Mouse (Mus musculus) lung, postnatal 36 days (tissue): ENCODE measurements around the gene Cypt1.

Source experiments
- DNase-seq: peaks from one replicate; pipeline ENCODE4 v3.0.0; 2022; ENCODE audit warnings: mixed read lengths

The Cypt1 gene

DNA sequence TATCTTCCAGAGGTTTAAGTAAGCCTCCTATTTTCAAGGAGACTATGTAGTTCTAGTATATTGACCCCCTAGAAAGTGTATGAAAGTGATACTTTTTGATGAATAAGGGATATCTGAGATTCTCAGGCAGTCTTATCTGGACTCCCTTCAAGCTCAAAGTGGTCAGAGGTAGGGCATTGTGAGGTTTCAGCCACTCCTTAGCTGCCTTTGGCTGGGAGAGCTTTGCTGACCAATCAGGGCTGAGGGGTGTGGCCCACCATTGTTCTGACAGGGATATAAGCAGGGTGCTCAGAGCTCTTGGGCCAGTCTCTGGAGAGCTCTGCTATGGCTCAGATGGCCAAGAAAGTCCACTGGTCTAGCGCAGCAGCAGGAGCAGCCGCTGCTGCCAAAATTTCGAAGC, at the start of gene Cypt1:
Cypt1 (plus strand) TSS at position 301 of the 400 bp plus-strand sequence.
- no peak for DNase-seq

DNA sequence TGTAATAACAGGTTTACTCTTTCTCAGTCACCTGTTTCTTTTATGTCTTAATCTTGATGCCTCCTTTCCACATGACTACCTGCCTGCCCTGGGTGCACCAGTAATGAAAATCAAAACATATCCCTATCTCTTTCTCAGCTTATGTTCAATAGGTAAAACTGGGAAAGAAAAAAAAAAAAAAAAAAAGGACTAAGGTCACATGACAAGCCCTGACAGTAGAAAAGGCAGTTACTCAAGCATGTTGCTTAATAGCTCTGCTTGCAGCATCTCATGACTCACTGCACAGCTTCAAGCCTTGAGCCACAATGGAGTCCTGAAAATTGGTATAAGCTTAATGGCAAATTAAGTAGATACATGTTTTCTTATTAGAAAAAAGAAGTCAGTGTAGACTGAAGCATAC, 24.1 kb downstream of the Cypt1 start:
- peak; percentile 21 for DNase-seq

DNA sequence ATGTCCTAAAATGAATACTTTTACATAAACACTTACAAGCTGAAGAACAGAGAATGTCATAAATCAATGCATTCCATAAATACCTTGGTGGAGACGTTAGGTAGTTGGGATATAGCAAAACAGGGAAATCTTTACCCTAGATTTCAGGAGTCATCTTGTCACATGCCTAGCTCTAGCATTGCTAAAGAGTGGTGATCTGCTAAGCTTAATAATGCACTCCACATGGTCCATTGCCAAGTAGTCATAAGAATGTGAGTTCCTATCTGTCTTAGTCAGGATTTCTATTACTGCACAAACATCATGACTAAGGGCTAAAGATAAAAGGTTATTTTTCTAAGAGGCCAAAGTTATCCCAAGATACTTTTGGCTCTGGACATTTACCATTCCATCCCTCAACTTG, 34.4 kb downstream of the Cypt1 start:
- DNase-seq = no peak

DNA sequence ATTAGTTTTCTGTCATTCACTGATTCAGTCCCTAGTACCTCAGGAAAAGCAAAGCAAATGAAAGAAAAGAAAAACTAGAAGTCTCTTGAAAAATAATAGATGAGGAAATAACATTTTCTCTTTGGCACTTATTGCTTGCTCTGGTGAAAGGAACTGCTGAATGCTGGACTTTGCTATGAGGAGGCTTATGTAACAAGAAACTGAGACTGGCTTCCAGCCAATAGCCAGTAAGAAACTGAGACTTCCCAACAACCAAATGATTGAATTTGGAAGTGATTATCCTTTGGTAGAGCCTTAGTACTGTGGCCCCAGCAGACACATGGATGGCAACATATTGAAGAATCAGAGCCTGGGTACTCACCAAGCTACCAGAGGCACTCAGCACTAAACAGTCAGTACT, 35.8 kb downstream of the Cypt1 start:
- peak; percentile 4 for DNase-seq
